Mouse (Mus musculus) myocyte (in vitro differentiated cells): Measurements from ENCODE around the gene Snx29. TPM values are rescaled to one million over a fixed set of nuclear protein-coding genes. Genes with fewer than 3 reads are reported as not detected.

ENCODE experiments used
- H3K27me3 ChIP-seq: one replicate; pipeline ENCODE4 v1.6.1; 2011; ENCODE audit not compliant: control insufficient read depth, insufficient read depth, insufficient read length
- H3K36me3 ChIP-seq: one replicate; pipeline ENCODE4 v1.6.1; 2011; ENCODE audit not compliant: control insufficient read depth, insufficient read depth
- H3K4me2 ChIP-seq: one replicate; pipeline ENCODE4 v1.6.1; 2011; ENCODE audit warnings: low read depth, control low read depth
- H3K4me3 ChIP-seq: one replicate; pipeline ENCODE4 v1.5.1; 2011; ENCODE audit warnings: mild to moderate bottlenecking, control low read depth, moderate library complexity
- H3K79me2 ChIP-seq: one replicate; pipeline ENCODE4 v1.6.1; 2011; ENCODE audit not compliant: control insufficient read depth, insufficient read depth
- H3ac ChIP-seq: one replicate; pipeline ENCODE4 v1.6.1; 2011; ENCODE audit not compliant: control insufficient read depth, insufficient read length
- CEBPB ChIP-seq: IDR thresholded peaks from 2 replicates; pipeline ENCODE4 v1.6.1; 2011; ENCODE audit warnings: mild to moderate bottlenecking, moderate library complexity; ENCODE audit not compliant: poor library complexity, insufficient read depth, severe bottlenecking
- E2F4 ChIP-seq: IDR thresholded peaks from one replicate; pipeline ENCODE4 v1.6.1; 2011; ENCODE audit warnings: mild to moderate bottlenecking, control low read depth, moderate library complexity; ENCODE audit not compliant: insufficient read depth
- MAX ChIP-seq: IDR thresholded peaks from one replicate; pipeline ENCODE4 v1.6.1; 2011; ENCODE audit warnings: low read depth, mild to moderate bottlenecking, control low read depth
- MYOD1 ChIP-seq, 3 experiments: IDR thresholded peaks; one replicate each; pipeline ENCODE4 v1.6.1; 2011; ENCODE audit warnings: control low read depth in 2 of 3, low read depth in 2 of 3, mild to moderate bottlenecking in 2 of 3, moderate library complexity in 1 of 3; ENCODE audit not compliant: insufficient read length in 2 of 3, control insufficient read depth in 1 of 3
- MYOG ChIP-seq, 3 experiments: IDR thresholded peaks; one replicate each; pipeline ENCODE4 v1.6.1; 2011; ENCODE audit warnings: control low read depth in 2 of 3, low read depth in 2 of 3, mild to moderate bottlenecking in 2 of 3; ENCODE audit not compliant: insufficient read length in 2 of 3, control insufficient read depth in 1 of 3, insufficient read depth in 1 of 3
- POLR2A ChIP-seq: IDR thresholded peaks from one replicate; pipeline ENCODE4 v1.6.1; 2011; ENCODE audit warnings: low read depth, mild to moderate bottlenecking, control low read depth, moderate library complexity; ENCODE audit not compliant: insufficient read length
- POLR2AphosphoS2 ChIP-seq: IDR thresholded peaks from one replicate; pipeline ENCODE4 v1.6.1; 2011; ENCODE audit warnings: low read depth, control low read depth; ENCODE audit not compliant: insufficient read length
- REST ChIP-seq: IDR thresholded peaks from one replicate; pipeline ENCODE4 v1.6.1; 2011; ENCODE audit warnings: mild to moderate bottlenecking, control low read depth, moderate library complexity; ENCODE audit not compliant: insufficient read depth, insufficient read length
- SRF ChIP-seq: IDR thresholded peaks from one replicate; pipeline ENCODE4 v1.6.1; 2011; ENCODE audit warnings: low read depth; ENCODE audit not compliant: control insufficient read depth, insufficient read length
- TCF12 ChIP-seq: IDR thresholded peaks from one replicate; pipeline ENCODE4 v1.6.1; 2011; ENCODE audit warnings: mild to moderate bottlenecking, control low read depth; ENCODE audit not compliant: poor library complexity, insufficient read depth, severe bottlenecking
- TCF3 ChIP-seq: IDR thresholded peaks from one replicate; pipeline ENCODE4 v1.6.1; 2011; ENCODE audit warnings: low read depth, control low read depth; ENCODE audit not compliant: insufficient read length
- USF1 ChIP-seq: IDR thresholded peaks from one replicate; pipeline ENCODE4 v1.6.1; 2011; ENCODE audit warnings: low read depth, mild to moderate bottlenecking, control low read depth, moderate library complexity
- polyA plus RNA-seq: library from polyadenylated mRNA; unstranded; fragments of >200 nt; fragmentation: generic; extraction: Trizol; gene quantifications from one replicate; pipeline ENCODE4 v1.2.1, GENCODE M21; 2012; ENCODE audit warnings: missing spikeins

The Snx29 gene
- polyA plus RNA-seq, 1 experiment: 1.7 TPM

GRCm38 (mm10) chr16:11753466-11753865 lies 430.8 kb downstream of the Snx29 start:
- Histone ChIP-seq H3K4me3 (no peak overlapping the region), H3K27me3 (no peaks in the 10 kb centered on the region), H3K4me2 (no peak overlapping the region), H3ac (no peak overlapping the region), H3K36me3 (no peaks in the 10 kb centered on the region), H3K79me2 (no peaks in the 10 kb centered on the region)
- TF ChIP-seq POLR2A: no peak
- no peak for TF ChIP-seq POLR2AphosphoS2
- TF ChIP-seq USF1: no peak
- no peak for TF ChIP-seq TCF3
- no peak for TF ChIP-seq TCF12
- no peak for TF ChIP-seq MYOD1 (IDR thresholded peaks at IDR 0.05; ENCODE audit: control insufficient read depth in 1 of 3, insufficient read length in 2 of 3, low read depth in 2 of 3)

DNA sequence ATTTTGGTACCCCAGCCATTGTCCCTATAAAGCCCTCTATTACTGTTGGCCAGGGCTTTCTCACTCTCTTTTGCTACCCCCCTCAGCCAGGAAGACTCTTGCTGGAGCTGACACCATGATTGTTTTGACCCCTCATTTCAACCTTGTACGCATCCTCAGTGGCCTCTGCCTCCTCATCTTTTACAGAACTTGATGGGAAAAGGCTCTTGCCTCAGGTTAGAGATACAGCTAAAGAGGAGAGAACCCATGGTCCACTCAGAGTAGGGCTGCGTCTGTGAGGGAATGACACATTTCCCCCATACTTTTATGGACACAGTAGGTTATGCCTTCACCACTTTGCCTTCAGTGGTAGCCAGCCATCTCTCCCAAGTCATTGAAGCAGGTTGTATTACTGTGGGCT lies 431.4 kb downstream of the Snx29 start:
- TF ChIP-seq REST: no peak
- TF ChIP-seq SRF: no peak
- no peak for TF ChIP-seq MAX
- TF ChIP-seq TCF3: no peak
- TF ChIP-seq POLR2A: no peak
- TF ChIP-seq TCF12: no peak
- TF ChIP-seq POLR2AphosphoS2: no peak
- TF ChIP-seq MYOD1 (IDR thresholded peaks at IDR 0.05; ENCODE audit: control insufficient read depth in 1 of 3, insufficient read length in 2 of 3, low read depth in 2 of 3): no peak
- H3K4me2 ChIP-seq: no peak overlapping the region
- H3K79me2 ChIP-seq: no peaks in the 10 kb centered on the region
- H3K27me3 ChIP-seq: no peaks in the 10 kb centered on the region
- no peak overlapping the region for H3ac ChIP-seq
- H3K4me3 ChIP-seq: no peak overlapping the region
- H3K36me3 ChIP-seq: no peaks in the 10 kb centered on the region

GRCm38 (mm10) chr16:11755281-11756066 lies 432.8 kb downstream of the Snx29 start:
- no peaks in the 10 kb centered on the region for H3K36me3 ChIP-seq
- no peak overlapping the region for H3ac ChIP-seq
- H3K4me3 ChIP-seq: no peak overlapping the region
- TF ChIP-seq TCF12 (no peak), E2F4 (no peak), POLR2AphosphoS2 (no peak), MYOD1 (IDR thresholded peaks at IDR 0.05; ENCODE audit: control insufficient read depth in 1 of 3, insufficient read length in 2 of 3, low read depth in 2 of 3) (no peak), TCF3 (no peak), POLR2A (no peak), CEBPB (no peak), REST (no peak), MAX (no peak), USF1 (no peak), SRF (no peak), MYOG (IDR thresholded peaks at IDR 0.05; ENCODE audit: control insufficient read depth in 1 of 3, insufficient read depth in 1 of 3, insufficient read length in 2 of 3, low read depth in 2 of 3) (no peak)
- H3K27me3 ChIP-seq: no peaks in the 10 kb centered on the region
- H3K4me2 ChIP-seq: no peak overlapping the region
- H3K79me2 ChIP-seq: no peaks in the 10 kb centered on the region

GRCm38 (mm10) chr16:11756598-11757245 lies 434.0 kb downstream of the Snx29 start:
- Histone ChIP-seq H3K4me3 (no peak overlapping the region), H3K27me3 (no peaks in the 10 kb centered on the region), H3ac (no peak overlapping the region), H3K4me2 (no peak overlapping the region), H3K79me2 (no peaks in the 10 kb centered on the region), H3K36me3 (no peaks in the 10 kb centered on the region)
- TF ChIP-seq POLR2A (no peak), TCF3 (no peak), CEBPB (no peak), MAX (no peak)

DNA sequence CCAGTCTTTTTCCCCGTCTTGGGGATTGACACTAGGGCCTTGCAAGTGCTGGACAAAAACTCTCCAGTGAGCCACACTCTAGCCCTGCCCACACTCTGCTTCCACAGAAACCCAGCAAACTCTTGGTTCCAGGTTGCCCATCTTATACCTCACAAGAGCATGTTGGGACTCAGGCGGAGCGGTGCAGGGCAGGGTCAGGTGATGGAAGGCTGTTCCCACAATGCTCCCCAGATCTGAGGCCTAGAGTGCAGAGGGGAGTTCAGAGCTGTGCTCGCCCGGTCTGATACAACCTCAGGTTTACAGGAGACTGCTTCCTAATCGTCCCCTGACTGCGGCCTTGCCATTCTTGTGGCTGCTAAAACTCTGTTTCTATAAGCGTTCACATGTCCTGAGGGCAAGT lies 434.8 kb downstream of the Snx29 start:
- Histone ChIP-seq H3K79me2 (no peaks in the 10 kb centered on the region), H3K27me3 (no peaks in the 10 kb centered on the region), H3ac (no peak overlapping the region), H3K36me3 (no peaks in the 10 kb centered on the region), H3K4me3 (no peak overlapping the region), H3K4me2 (no peak overlapping the region)
- no peak for TF ChIP-seq TCF3

DNA sequence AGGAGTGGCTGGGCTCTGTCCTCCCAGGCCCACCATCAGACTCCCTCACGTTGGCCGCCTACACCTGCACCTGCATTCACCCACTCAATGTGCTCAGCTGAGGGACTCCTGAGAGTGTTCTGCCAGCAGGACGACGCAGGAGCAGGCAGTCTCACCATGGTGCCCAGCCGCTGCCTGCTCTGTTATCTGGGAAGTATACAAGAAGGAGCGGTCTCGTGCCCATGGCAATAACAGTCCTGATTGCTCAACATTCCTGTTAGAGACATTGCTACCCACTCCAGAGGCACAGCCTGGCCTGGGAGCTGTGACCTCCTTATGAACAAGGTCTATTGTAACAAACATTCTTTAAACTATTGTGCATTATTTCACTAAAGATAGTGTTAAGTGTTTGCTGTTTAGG lies 435.2 kb downstream of the Snx29 start:
- Histone ChIP-seq H3K4me3 (no peak overlapping the region), H3K36me3 (no peaks in the 10 kb centered on the region), H3K27me3 (no peaks in the 10 kb centered on the region), H3K4me2 (no peak overlapping the region), H3ac (no peak overlapping the region), H3K79me2 (no peaks in the 10 kb centered on the region)
- TF ChIP-seq POLR2A (no peak), MYOD1 (IDR thresholded peaks at IDR 0.05; ENCODE audit: control insufficient read depth in 1 of 3, insufficient read length in 2 of 3, low read depth in 2 of 3) (no peak), TCF12 (no peak), POLR2AphosphoS2 (no peak), USF1 (no peak), CEBPB (no peak), REST (no peak), SRF (no peak), E2F4 (no peak), MAX (no peak), TCF3 (no peak), MYOG (IDR thresholded peaks at IDR 0.05; ENCODE audit: control insufficient read depth in 1 of 3, insufficient read depth in 1 of 3, insufficient read length in 2 of 3, low read depth in 2 of 3) (no peak)
